Mouse (Mus musculus): ENCODE data around the gene Tor2a. TPM values are rescaled to one million over a fixed set of nuclear protein-coding genes. Genes with fewer than 3 reads are reported as not detected.

The Tor2a gene
- polyA plus RNA-seq, 1 experiment from 2014 or later: 60.4 TPM

DNA sequence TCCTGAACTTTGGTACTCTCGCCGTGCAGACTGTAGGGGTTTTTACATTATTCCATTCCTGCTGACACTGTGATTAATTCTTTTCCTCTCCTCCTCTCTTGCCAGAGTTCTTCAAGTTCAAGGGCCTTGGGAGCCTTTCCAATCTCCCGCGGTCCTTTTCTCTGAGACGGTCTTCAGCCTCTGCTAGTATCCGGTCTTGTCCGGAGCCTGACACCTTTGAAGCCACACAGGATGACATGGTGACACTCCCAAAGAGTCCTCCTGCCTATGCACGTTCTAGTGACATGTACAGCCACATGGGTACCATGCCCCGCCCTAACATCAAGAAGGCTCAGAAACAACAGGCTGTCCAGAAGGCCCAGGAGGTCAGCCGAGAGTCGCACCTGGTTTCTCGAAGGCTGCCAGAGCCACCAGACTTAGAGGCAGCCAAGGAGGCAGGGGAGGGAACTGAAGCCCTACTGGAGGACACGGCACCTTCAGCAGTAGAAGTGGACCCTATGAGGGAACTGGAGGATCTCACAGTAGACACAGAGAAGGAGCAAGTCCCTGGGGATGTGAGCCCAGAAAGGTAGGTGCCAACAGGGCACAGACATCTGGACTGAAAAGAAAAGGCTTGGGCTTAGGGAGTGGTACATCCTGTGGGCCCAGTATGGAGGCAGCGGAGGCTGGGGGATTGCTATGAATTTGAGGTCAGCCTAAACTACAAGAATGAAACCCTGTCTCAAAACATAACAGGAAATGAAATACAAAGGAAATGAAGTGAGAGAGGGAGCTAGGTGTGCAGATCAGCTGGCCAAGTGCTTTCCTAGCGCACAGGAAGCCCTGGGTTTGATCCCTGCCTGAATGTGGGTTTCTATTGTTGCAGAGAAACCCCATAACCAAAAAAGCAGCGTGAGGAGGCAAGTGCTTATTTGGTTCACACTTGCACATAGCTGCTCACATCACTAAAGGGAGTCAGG, 31.9 kb upstream of the Tor2a start:
- Histone ChIP-seq H3K36me3 (ENCODE audit: control insufficient read depth, insufficient read depth) (no peaks in the 10 kb centered on the region), H3K4me2 (replicated peaks; ENCODE audit: low read depth) (no peak overlapping the region), H3K9ac (ENCODE audit: low read depth, low read length) (no peak overlapping the region), H3K27me3 (replicated peaks; ENCODE audit: control insufficient read depth, insufficient read depth, low read length) (no peaks in the 10 kb centered on the region), H3K4me3 (ENCODE audit: low read depth, low read length) (no peak overlapping the region), H3K27ac (ENCODE audit: low read depth, low read length) (no peak overlapping the region), H3K9me3 (ENCODE audit: control insufficient read depth) (no peaks in the 10 kb centered on the region), H3K4me1 (replicated peaks; ENCODE audit: control insufficient read depth, insufficient read depth, low read length) (0 out of 2 replicates have a peak, but pooled peaks cover 3% of the 10 kb centered on the region)
- no peak for TF ChIP-seq CTCF (IDR thresholded peaks at IDR 0.05; ENCODE audit: low read depth)
- no peak for ATAC-seq
- 67% methylated on average over 16 of the region's 16 CpGs for WGBS

DNA sequence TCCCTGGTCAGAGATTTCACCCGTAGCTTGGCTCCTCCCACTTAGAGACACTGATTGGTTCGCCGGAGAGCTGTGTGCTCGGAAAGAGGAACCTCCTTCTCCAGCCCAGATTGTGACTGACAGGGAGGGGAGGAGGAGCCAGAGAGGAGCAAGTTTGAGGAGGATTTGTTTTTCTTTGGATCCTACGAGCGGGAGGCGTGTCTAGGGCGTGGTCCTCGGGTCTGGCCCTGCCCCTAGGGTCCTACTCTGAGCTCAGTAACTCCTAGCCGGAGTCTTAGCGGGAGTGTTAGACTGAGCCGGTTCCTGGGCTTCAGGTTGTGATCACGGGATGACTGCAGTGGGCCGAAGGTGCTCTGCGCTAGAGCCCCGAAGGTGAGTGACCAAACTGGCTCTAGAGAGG, 29.6 kb upstream of the Tor2a start:
- Histone ChIP-seq H3K4me2 (replicated peaks; ENCODE audit: low read depth) (peak overlapping the region; percentile 61), H3K9me3 (ENCODE audit: control insufficient read depth) (no peaks in the 10 kb centered on the region), H3K36me3 (ENCODE audit: control insufficient read depth, insufficient read depth) (no peaks in the 10 kb centered on the region), H3K27ac (ENCODE audit: low read depth, low read length) (no peak overlapping the region), H3K9ac (ENCODE audit: low read depth, low read length) (no peak overlapping the region), H3K4me1 (replicated peaks; ENCODE audit: control insufficient read depth, insufficient read depth, low read length) (no peaks in the 10 kb centered on the region), H3K4me3 (ENCODE audit: low read depth, low read length) (peak overlapping the region; percentile 31), H3K27me3 (replicated peaks; ENCODE audit: control insufficient read depth, insufficient read depth, low read length) (no peaks in the 10 kb centered on the region)
- peak; percentile 92 for ATAC-seq
- no peak for TF ChIP-seq CTCF (IDR thresholded peaks at IDR 0.05; ENCODE audit: low read depth)
- 1% methylated on average over 16 of the region's 16 CpGs for WGBS

DNA sequence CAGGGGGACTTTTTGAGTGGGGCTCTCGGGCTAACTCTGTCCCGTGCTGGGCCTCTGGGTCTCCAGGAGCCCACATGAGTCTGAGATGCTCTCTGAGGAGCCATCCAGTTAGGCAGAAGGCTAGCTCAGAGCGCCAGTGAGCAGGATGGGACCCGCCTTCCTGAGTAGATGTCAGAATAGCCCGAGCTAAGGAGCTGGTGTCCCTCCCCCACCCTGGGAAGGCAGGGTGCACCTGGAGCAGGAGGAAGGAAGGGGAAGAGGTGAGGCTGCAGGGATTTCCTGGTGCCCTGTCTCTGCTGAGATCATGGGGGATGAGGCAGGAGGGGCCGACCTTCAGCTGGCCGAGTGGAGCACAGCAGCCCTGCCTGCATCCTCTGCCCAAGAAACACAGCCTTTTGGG, 28.6 kb upstream of the Tor2a start:
- 40% methylated on average over 7 of the region's 7 CpGs for WGBS
- TF ChIP-seq CTCF (IDR thresholded peaks at IDR 0.05; ENCODE audit: low read depth): no peak
- H3K9ac ChIP-seq (ENCODE audit: low read depth, low read length): no peak overlapping the region
- ATAC-seq: no peak
- no peaks in the 10 kb centered on the region for H3K4me1 ChIP-seq (replicated peaks; ENCODE audit: control insufficient read depth, insufficient read depth, low read length)
- peak overlapping the region; percentile 61 for H3K4me2 ChIP-seq (replicated peaks; ENCODE audit: low read depth)
- no peaks in the 10 kb centered on the region for H3K9me3 ChIP-seq (ENCODE audit: control insufficient read depth)
- no peaks in the 10 kb centered on the region for H3K36me3 ChIP-seq (ENCODE audit: control insufficient read depth, insufficient read depth)
- peak overlapping the region; percentile 31; the same call in 1 of the 2 replicates for H3K4me3 ChIP-seq (ENCODE audit: low read depth, low read length)
- H3K27me3 ChIP-seq (replicated peaks; ENCODE audit: control insufficient read depth, insufficient read depth, low read length): no peaks in the 10 kb centered on the region
- no peak overlapping the region for H3K27ac ChIP-seq (ENCODE audit: low read depth, low read length)

DNA sequence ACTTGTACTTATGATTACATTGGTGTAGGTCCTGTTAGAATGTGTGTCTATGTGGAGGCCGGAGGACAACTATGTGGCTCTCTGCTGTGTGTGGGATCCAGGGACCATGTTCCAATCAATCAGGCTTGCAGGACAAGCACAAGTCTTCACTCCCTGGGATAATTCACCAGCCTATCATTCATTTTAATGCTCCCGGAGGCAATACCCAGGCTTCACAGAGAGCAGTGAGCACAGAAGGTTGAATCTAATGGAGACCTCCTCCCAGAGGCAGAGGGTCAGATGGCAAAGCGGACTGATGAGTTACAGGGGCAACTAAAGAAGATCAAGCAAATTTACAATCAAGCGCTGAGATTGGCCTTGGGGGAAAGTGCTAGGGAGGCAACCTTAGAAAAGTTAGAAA, 27.5 kb upstream of the Tor2a start:
- no peak for ATAC-seq
- WGBS: 70% methylated on average over 4 of the region's 4 CpGs
- H3K9ac ChIP-seq (ENCODE audit: low read depth, low read length): no peak overlapping the region
- H3K27ac ChIP-seq (ENCODE audit: low read depth, low read length): no peak overlapping the region
- no peaks in the 10 kb centered on the region for H3K9me3 ChIP-seq (ENCODE audit: control insufficient read depth)
- no peaks in the 10 kb centered on the region for H3K27me3 ChIP-seq (replicated peaks; ENCODE audit: control insufficient read depth, insufficient read depth, low read length)
- no peak overlapping the region for H3K4me3 ChIP-seq (ENCODE audit: low read depth, low read length)
- no peak for TF ChIP-seq CTCF (IDR thresholded peaks at IDR 0.05; ENCODE audit: low read depth)
- no peaks in the 10 kb centered on the region for H3K36me3 ChIP-seq (ENCODE audit: control insufficient read depth, insufficient read depth)
- no peaks in the 10 kb centered on the region for H3K4me1 ChIP-seq (replicated peaks; ENCODE audit: control insufficient read depth, insufficient read depth, low read length)
- H3K4me2 ChIP-seq (replicated peaks; ENCODE audit: low read depth): peak overlapping the region; percentile 61; the same call in 1 of the 2 replicates

DNA sequence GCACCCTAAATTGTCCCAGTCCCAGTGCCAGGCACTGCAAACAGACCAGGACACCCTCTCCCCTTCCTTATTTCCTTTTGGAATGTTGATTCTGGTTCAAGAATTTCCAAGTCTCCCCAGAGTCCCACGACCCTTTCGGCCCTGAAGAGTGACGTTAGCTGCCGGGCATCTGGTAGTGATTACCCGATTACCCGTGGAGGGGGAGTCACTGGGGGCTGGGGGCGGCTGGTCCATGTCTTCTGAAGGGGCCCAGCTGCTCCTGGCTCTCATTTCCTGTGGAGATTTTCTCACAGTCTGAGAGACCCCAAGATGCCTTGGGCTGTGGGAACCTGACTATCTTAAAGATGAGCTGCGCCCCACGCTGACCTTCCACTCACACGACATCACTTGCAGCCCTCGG, 26.2 kb upstream of the Tor2a start:
- Histone ChIP-seq H3K27me3 (replicated peaks; ENCODE audit: control insufficient read depth, insufficient read depth, low read length) (no peaks in the 10 kb centered on the region), H3K4me3 (ENCODE audit: low read depth, low read length) (no peak overlapping the region), H3K9me3 (ENCODE audit: control insufficient read depth) (no peaks in the 10 kb centered on the region), H3K4me1 (replicated peaks; ENCODE audit: control insufficient read depth, insufficient read depth, low read length) (no peaks in the 10 kb centered on the region), H3K9ac (ENCODE audit: low read depth, low read length) (no peak overlapping the region; the same call in 1 of the 2 replicates), H3K27ac (ENCODE audit: low read depth, low read length) (0 out of 2 replicates have a peak overlapping the region, but pooled peaks have one; percentile 28), H3K4me2 (replicated peaks; ENCODE audit: low read depth) (no peak overlapping the region), H3K36me3 (ENCODE audit: control insufficient read depth, insufficient read depth) (no peaks in the 10 kb centered on the region)
- no peak for ATAC-seq
- TF ChIP-seq CTCF (IDR thresholded peaks at IDR 0.05; ENCODE audit: low read depth): no peak
- WGBS: 49% methylated on average over 11 of the region's 11 CpGs

DNA sequence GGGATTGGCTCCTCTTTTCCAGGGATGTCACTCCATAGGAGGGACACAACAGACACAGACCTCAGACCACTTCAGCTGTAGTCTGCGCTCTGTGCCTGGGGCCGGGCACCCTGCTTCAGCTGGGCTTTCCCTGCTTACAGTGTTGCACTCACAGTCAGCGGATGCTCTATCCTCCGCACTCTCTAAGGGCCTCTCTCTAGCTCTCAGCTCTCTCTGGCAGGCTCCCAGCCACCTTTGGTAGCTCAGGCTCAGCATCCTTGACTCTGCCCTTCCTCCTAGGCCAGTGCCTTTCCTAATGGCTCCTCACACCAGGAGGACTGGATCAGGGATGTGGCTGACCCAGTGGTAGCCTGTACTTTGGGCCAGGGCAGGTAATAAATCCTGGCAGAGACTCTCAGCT, 25.1 kb upstream of the Tor2a start:
- Histone ChIP-seq H3K4me1 (replicated peaks; ENCODE audit: control insufficient read depth, insufficient read depth, low read length) (no peaks in the 10 kb centered on the region), H3K27ac (ENCODE audit: low read depth, low read length) (no peak overlapping the region), H3K9ac (ENCODE audit: low read depth, low read length) (no peak overlapping the region), H3K36me3 (ENCODE audit: control insufficient read depth, insufficient read depth) (no peaks in the 10 kb centered on the region), H3K4me3 (ENCODE audit: low read depth, low read length) (no peak overlapping the region), H3K9me3 (ENCODE audit: control insufficient read depth) (no peaks in the 10 kb centered on the region), H3K27me3 (replicated peaks; ENCODE audit: control insufficient read depth, insufficient read depth, low read length) (no peaks in the 10 kb centered on the region), H3K4me2 (replicated peaks; ENCODE audit: low read depth) (no peak overlapping the region)
- no peak for TF ChIP-seq CTCF (IDR thresholded peaks at IDR 0.05; ENCODE audit: low read depth)
- WGBS: 50% methylated on average over 4 of the region's 4 CpGs
- no peak for ATAC-seq

All from intestine, postnatal 0 days (tissue).